Mouse (Mus musculus) olfactory bulb, adult 2 months (tissue): ENCODE data around the gene Ube2cbp. TPM values are rescaled to one million over a fixed set of nuclear protein-coding genes. Genes with fewer than 3 reads are reported as not detected.

Experiments used
- H3K27ac ChIP-seq: fragments of 200-500 bp; 2 replicates; pipeline ENCODE4 v1.5.1; 2012; ENCODE audit warnings: low read depth, low read length; ENCODE audit not compliant: insufficient read depth
- H3K4me1 ChIP-seq: fragments of 200-500 bp; 2 replicates; pipeline ENCODE4 v1.6.1; 2012; ENCODE audit warnings: low read length; ENCODE audit not compliant: control insufficient read depth, insufficient read depth
- H3K4me3 ChIP-seq: fragments of 200-500 bp; 2 replicates; pipeline ENCODE4 v1.5.1; 2012; ENCODE audit warnings: mild to moderate bottlenecking, low read depth, low read length, moderate library complexity; ENCODE audit not compliant: insufficient read depth
- CTCF ChIP-seq: fragments of 200-500 bp; IDR thresholded peaks from 2 replicates; pipeline ENCODE4 v1.5.1; 2012; ENCODE audit warnings: low read depth, mild to moderate bottlenecking, low read length, moderate library complexity; ENCODE audit not compliant: insufficient read depth
- POLR2A ChIP-seq: fragments of 200-500 bp; IDR thresholded peaks from 2 replicates; pipeline ENCODE4 v1.6.1; 2012; ENCODE audit warnings: mild to moderate bottlenecking, low read depth, low read length, moderate library complexity; ENCODE audit not compliant: insufficient read depth
- WGBS: fragments of 180-500 bp; shearing (Covaris S2); methylation state at CpG from one replicate; pipeline ENCODE4 v1.1.7; 2018; 5-methylcytosine and 5-hydroxymethylcytosine counted together
- polyA plus RNA-seq: library from polyadenylated mRNA; stranded (reverse); fragments of >200 nt; gene quantifications from 2 replicates; pipeline ENCODE4 v1.2.4, GENCODE M21; 2012; ENCODE audit warnings: low replicate concordance; ENCODE audit not compliant: missing spikeins, insufficient read depth, insufficient read length

The Ube2cbp gene
- polyA plus RNA-seq, 1 experiment = not detected

GRCm38 (mm10) chr9:86391467-86391866 lies 73.3 kb downstream of the Ube2cbp start:
- TF ChIP-seq POLR2A (no peak), CTCF (no peak)
- Histone ChIP-seq H3K4me3 (no peak overlapping the region), H3K4me1 (no peaks in the 10 kb centered on the region), H3K27ac (no peak overlapping the region)

- H3K4me1 ChIP-seq = no peaks in the 10 kb centered on the region
- no peak for TF ChIP-seq CTCF
- no peak for TF ChIP-seq POLR2A
- H3K27ac ChIP-seq = no peak overlapping the region
- WGBS = 44% methylated on average over 2 of the region's 2 CpGs
- no peak overlapping the region for H3K4me3 ChIP-seq
Observed at GRCm38 (mm10) chr9:86390713-86391112, 74.0 kb downstream of the Ube2cbp start.

GRCm38 (mm10) chr9:86388538-86388937 lies 76.2 kb downstream of the Ube2cbp start:
- 60% methylated on average over 4 of the region's 4 CpGs for WGBS
- no peaks in the 10 kb centered on the region for H3K4me1 ChIP-seq
- TF ChIP-seq POLR2A (no peak), CTCF (no peak)
- no peak overlapping the region for H3K4me3 ChIP-seq
- no peak overlapping the region for H3K27ac ChIP-seq

- no peak overlapping the region for H3K27ac ChIP-seq
- 83% methylated on average over 2 of the region's 2 CpGs for WGBS
- no peaks in the 10 kb centered on the region for H3K4me1 ChIP-seq
- TF ChIP-seq CTCF (no peak), POLR2A (no peak)
- H3K4me3 ChIP-seq = no peak overlapping the region
Observed at GRCm38 (mm10) chr9:86376923-86377322, 87.8 kb downstream of the Ube2cbp start.

- 85% methylated on average over 12 of the region's 12 CpGs for WGBS
- TF ChIP-seq POLR2A (no peak), CTCF (no peak)
- H3K4me3 ChIP-seq = no peak overlapping the region
- no peak overlapping the region for H3K27ac ChIP-seq
- no peaks in the 10 kb centered on the region for H3K4me1 ChIP-seq
Observed at GRCm38 (mm10) chr9:86372783-86373567, 91.8 kb downstream of the Ube2cbp start.

- Histone ChIP-seq H3K4me3 (no peak overlapping the region), H3K4me1 (no peaks in the 10 kb centered on the region), H3K27ac (no peak overlapping the region)
- 83% methylated on average over 4 of the region's 4 CpGs for WGBS
- TF ChIP-seq POLR2A = no peak
- TF ChIP-seq CTCF = no peak
Observed at GRCm38 (mm10) chr9:86369208-86369607, 95.5 kb downstream of the Ube2cbp start.

GRCm38 (mm10) chr9:86360536-86360935 lies 104.2 kb downstream of the Ube2cbp start:
- WGBS = 70% methylated on average over 9 of the region's 9 CpGs

GRCm38 (mm10) chr9:86355851-86356250 lies 108.9 kb downstream of the Ube2cbp start:
- TF ChIP-seq CTCF = no peak
- TF ChIP-seq POLR2A = no peak
- no peak overlapping the region for H3K4me3 ChIP-seq
- no peak overlapping the region for H3K27ac ChIP-seq
- WGBS = 92% methylated on average over 3 of the region's 3 CpGs
- H3K4me1 ChIP-seq = no peaks in the 10 kb centered on the region

More at GRCm38 (mm10) chr9:86360536-86360935, 104.2 kb downstream of the Ube2cbp start:
- no peak overlapping the region for H3K4me3 ChIP-seq
- no peaks in the 10 kb centered on the region for H3K4me1 ChIP-seq
- TF ChIP-seq POLR2A (no peak), CTCF (no peak)
- H3K27ac ChIP-seq = no peak overlapping the region

GRCm38 (mm10) chr9:86351491-86351890 lies 113.3 kb downstream of the Ube2cbp start:
- Histone ChIP-seq H3K4me3 (no peak overlapping the region), H3K4me1 (no peaks in the 10 kb centered on the region), H3K27ac (no peak overlapping the region)
- 79% methylated on average over 3 of the region's 3 CpGs for WGBS
- TF ChIP-seq CTCF = no peak
- TF ChIP-seq POLR2A = no peak

GRCm38 (mm10) chr9:86336792-86337191 lies 128.0 kb downstream of the Ube2cbp start:
- H3K4me3 ChIP-seq = no peak overlapping the region
- WGBS = 92% methylated on average over 2 of the region's 2 CpGs
- TF ChIP-seq CTCF (no peak), POLR2A (no peak)
- no peaks in the 10 kb centered on the region for H3K4me1 ChIP-seq
- H3K27ac ChIP-seq = no peak overlapping the region
